Mouse (Mus musculus) testis, adult 2 months (tissue): ENCODE results near the gene Hsp90b1.
"Not testable (repeated sequence)": the region's sequence is repeated elsewhere in the genome, so short reads cannot be mapped to it uniquely, and the experiment has no call there.

Experiments
- CTCF ChIP-seq: fragments of 200-500 bp; IDR thresholded peaks from 2 replicates; pipeline ENCODE4 v1.5.1; 2012; ENCODE audit warnings: low read depth, mild to moderate bottlenecking, inconsistent platforms, low read length, moderate library complexity; ENCODE audit not compliant: control insufficient read depth, insufficient read depth, insufficient replicate concordance
- POLR2A ChIP-seq: fragments of 200-500 bp; IDR thresholded peaks from 2 replicates; pipeline ENCODE4 v1.6.1; 2012; ENCODE audit warnings: low read depth, mild to moderate bottlenecking, inconsistent platforms, low read length, moderate library complexity; ENCODE audit not compliant: control insufficient read depth

DNA sequence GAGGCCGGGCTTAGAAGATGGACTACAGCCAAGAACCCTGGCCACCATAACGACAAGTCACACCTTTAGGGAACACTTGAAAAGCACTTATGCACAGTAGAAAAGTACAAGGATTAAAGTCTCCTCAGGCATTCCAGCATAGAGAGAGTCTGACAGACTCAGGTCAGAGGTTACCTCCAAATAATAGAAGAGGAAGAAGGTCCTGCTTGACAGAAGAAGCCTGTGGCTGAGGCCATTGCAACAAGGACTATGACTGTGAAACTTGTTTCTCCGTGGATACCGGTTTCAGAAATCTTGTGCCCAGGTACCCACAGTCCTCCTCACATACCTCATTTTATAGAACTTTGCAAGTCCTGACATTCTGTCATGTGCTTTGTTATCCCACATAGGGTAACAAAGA is 34.8 kb downstream of the Hsp90b1 start:
- not testable (repeated sequence) for TF ChIP-seq POLR2A, CTCF
